Mouse (Mus musculus): Measurements from ENCODE around the gene Zfyve9. TPM values are rescaled to one million over a fixed set of nuclear protein-coding genes. Genes with fewer than 3 reads are reported as not detected.

Zfyve9 gene
- polyA plus RNA-seq, 1 experiment from 2014 or later = 4.7 TPM

DNA sequence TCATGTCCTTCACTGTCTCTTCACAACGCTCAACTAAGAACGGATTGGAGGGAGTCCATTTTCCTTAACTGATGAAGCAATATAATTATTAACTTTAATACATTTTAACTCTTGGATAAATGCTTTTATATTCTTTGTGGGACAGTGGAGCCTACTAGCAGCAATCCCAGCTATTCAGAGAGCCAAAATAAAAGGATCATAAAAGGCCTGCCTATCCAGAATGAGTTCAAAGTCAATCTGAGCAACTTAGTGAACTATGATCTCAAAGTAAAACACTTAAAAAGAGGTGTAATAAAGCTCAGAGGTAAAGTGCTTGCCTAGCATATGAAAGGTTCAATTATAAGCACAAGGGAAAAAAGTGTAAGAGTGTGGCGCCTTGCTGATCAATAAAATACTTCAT, 21.0 kb downstream of the Zfyve9 start:
- H3K4me1 ChIP-seq (ENCODE audit: control insufficient read depth, insufficient read depth, low read length) = no peaks in the 10 kb centered on the region
- DNase-seq (ENCODE audit: low spot score) (no peak), ATAC-seq (ENCODE audit: insufficient number of reproducible peaks, low FRiP score, low TSS enrichment, low read depth) (no peak)
- H3K27me3 ChIP-seq (ENCODE audit: control insufficient read depth, insufficient read depth, low read length) = no peaks in the 10 kb centered on the region
- no peak overlapping the region for H3K27ac ChIP-seq (replicated peaks; ENCODE audit: low read depth, low read length)
- no peak overlapping the region for H3K4me2 ChIP-seq (ENCODE audit: low read depth, severe bottlenecking)
- H3K9me3 ChIP-seq (ENCODE audit: control insufficient read depth, low read length) = no peaks in the 10 kb centered on the region
- H3K9ac ChIP-seq (ENCODE audit: low read length) = no peak overlapping the region
- H3K4me3 ChIP-seq (ENCODE audit: low read depth, low read length) = no peak overlapping the region
- H3K36me3 ChIP-seq (ENCODE audit: control insufficient read depth, insufficient read depth, low read length) = no peaks in the 10 kb centered on the region
- 92% methylated on average over 3 of the region's 3 CpGs for WGBS

DNA sequence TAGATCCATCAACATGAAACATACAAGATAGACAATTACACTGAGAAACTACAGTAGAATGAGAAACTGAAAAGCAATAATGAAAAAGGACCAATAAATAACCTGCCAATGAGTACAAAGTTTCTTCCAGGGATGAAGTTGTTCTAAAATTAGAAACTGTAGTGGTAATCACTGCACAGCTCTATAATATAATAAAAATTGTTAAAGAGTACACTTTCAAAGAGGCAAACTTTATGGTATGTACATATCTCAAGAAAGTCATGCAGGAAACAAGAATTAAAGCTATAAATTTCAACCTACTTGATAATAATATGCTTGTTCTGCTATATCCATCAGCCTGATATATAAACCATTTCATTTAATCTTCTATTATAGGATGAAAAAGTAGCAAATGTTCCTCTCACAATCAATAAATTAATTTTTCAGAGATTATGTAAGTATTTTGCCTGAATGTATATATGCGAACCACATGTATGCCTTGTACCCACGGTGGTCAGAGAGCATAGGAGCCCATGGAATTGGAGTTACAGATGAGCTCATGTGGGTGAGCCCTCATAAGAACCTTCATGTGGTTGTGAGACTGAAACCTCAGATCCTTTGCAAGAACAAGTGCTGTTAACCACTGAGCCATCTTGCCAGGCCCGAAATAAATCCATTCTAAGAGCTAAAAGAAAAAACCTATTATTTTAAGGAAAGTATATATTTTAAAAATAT, 34.3 kb downstream of the Zfyve9 start:
- no peaks in the 10 kb centered on the region for H3K4me1 ChIP-seq (ENCODE audit: control insufficient read depth, insufficient read depth, low read length)
- 95% methylated on average over 3 of the region's 3 CpGs for WGBS
- no peak for ATAC-seq (ENCODE audit: insufficient number of reproducible peaks, low FRiP score, low TSS enrichment, low read depth)

DNA sequence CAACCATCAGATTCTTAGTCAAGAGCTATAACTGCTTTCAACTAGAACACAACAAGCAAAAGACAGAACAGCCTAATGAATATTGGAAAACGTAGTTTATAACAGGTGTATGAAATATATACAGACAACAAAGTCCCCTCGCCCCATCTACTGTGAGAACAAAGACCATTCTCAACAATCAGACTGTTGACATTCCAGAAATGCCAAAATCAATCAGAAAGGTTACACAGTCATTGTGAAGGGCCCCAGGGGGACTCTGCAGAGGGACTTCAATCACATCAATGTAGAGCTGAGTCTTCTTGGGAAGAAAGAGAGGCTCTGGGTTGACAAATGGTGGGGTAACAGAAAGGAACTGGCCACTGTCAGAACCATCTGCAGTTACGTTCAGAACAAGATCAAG, 49.0 kb downstream of the Zfyve9 start:
- no peak overlapping the region for H3K4me2 ChIP-seq (ENCODE audit: low read depth, severe bottlenecking)
- DNase-seq (ENCODE audit: low spot score) (no peak), ATAC-seq (ENCODE audit: insufficient number of reproducible peaks, low FRiP score, low TSS enrichment, low read depth) (no peak)
- 74% methylated on average over 3 of the region's 3 CpGs for WGBS
- no peak overlapping the region for H3K27ac ChIP-seq (replicated peaks; ENCODE audit: low read depth, low read length)
- no peak overlapping the region for H3K4me3 ChIP-seq (ENCODE audit: low read depth, low read length)
- H3K9me3 ChIP-seq (ENCODE audit: control insufficient read depth, low read length) = no peaks in the 10 kb centered on the region
- no peaks in the 10 kb centered on the region for H3K4me1 ChIP-seq (ENCODE audit: control insufficient read depth, insufficient read depth, low read length)
- no peaks in the 10 kb centered on the region for H3K36me3 ChIP-seq (ENCODE audit: control insufficient read depth, insufficient read depth, low read length)
- no peak overlapping the region for H3K9ac ChIP-seq (ENCODE audit: low read length)
- no peaks in the 10 kb centered on the region for H3K27me3 ChIP-seq (ENCODE audit: control insufficient read depth, insufficient read depth, low read length)

More for the DNA sequence above, 34.3 kb downstream of the Zfyve9 start:
- Histone ChIP-seq H3K4me2 (ENCODE audit: low read depth, severe bottlenecking) (no peak overlapping the region), H3K27me3 (ENCODE audit: control insufficient read depth, insufficient read depth, low read length) (no peaks in the 10 kb centered on the region), H3K9ac (ENCODE audit: low read length) (no peak overlapping the region), H3K4me3 (ENCODE audit: low read depth, low read length) (no peak overlapping the region), H3K36me3 (ENCODE audit: control insufficient read depth, insufficient read depth, low read length) (no peaks in the 10 kb centered on the region), H3K27ac (replicated peaks; ENCODE audit: low read depth, low read length) (no peak overlapping the region), H3K9me3 (ENCODE audit: control insufficient read depth, low read length) (no peaks in the 10 kb centered on the region)
- no peak for DNase-seq (ENCODE audit: low spot score)

DNA sequence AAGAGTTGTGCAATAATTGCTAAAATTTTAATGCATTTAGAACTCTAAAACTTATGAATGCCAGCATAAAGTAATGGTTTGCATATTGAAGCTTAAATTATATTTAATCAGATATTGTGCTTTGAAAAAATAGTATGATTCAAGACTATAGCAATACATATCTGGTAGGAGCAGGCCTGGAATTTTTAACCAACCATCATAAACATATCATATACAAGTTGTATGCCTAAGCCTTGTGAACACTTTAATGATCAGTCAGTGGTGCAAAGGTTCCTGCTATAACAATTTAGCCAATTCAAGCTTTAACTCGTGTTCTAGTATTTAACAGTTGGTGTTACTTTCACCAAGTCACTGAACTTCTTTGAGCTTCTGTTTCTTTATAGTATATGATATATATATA, 50.1 kb downstream of the Zfyve9 start:
- H3K4me3 ChIP-seq (ENCODE audit: low read depth, low read length) = no peak overlapping the region
- 90% methylated on average over 1 of the region's 1 CpGs for WGBS
- no peaks in the 10 kb centered on the region for H3K4me1 ChIP-seq (ENCODE audit: control insufficient read depth, insufficient read depth, low read length)
- DNase-seq (ENCODE audit: low spot score) (no peak), ATAC-seq (ENCODE audit: insufficient number of reproducible peaks, low FRiP score, low TSS enrichment, low read depth) (no peak)
- no peak overlapping the region for H3K9ac ChIP-seq (ENCODE audit: low read length)
- no peak overlapping the region for H3K27ac ChIP-seq (replicated peaks; ENCODE audit: low read depth, low read length)
- no peaks in the 10 kb centered on the region for H3K9me3 ChIP-seq (ENCODE audit: control insufficient read depth, low read length)
- H3K36me3 ChIP-seq (ENCODE audit: control insufficient read depth, insufficient read depth, low read length) = no peaks in the 10 kb centered on the region
- H3K27me3 ChIP-seq (ENCODE audit: control insufficient read depth, insufficient read depth, low read length) = no peaks in the 10 kb centered on the region
- no peak overlapping the region for H3K4me2 ChIP-seq (ENCODE audit: low read depth, severe bottlenecking)

DNA sequence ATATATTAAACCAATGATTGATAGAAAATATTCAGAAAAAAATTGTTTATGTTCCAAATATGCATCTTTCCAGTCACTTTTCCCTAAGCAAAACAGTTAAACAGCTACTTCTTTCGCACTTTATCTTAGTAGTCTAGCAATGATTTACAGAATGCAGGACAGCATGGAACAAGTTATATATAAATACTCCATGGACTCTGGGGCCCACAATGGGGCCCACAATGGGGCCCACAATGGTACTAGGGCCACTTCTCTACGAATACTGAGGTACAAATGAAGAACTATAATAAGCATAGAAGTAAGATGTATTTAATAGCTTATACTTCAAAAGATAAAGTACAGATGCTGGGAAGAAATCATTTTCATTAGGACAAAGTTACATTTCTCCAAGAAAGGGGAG, 56.5 kb downstream of the Zfyve9 start:
- ATAC-seq (ENCODE audit: insufficient number of reproducible peaks, low FRiP score, low TSS enrichment, low read depth) (no peak), DNase-seq (ENCODE audit: low spot score) (no peak)
- no peak overlapping the region for H3K4me2 ChIP-seq (ENCODE audit: low read depth, severe bottlenecking)
- H3K4me1 ChIP-seq (ENCODE audit: control insufficient read depth, insufficient read depth, low read length) = no peaks in the 10 kb centered on the region
- no peaks in the 10 kb centered on the region for H3K27me3 ChIP-seq (ENCODE audit: control insufficient read depth, insufficient read depth, low read length)
- no peaks in the 10 kb centered on the region for H3K36me3 ChIP-seq (ENCODE audit: control insufficient read depth, insufficient read depth, low read length)
- WGBS = 93% methylated on average over 2 of the region's 2 CpGs
- H3K9ac ChIP-seq (ENCODE audit: low read length) = no peak overlapping the region
- no peaks in the 10 kb centered on the region for H3K9me3 ChIP-seq (ENCODE audit: control insufficient read depth, low read length)
- no peak overlapping the region for H3K27ac ChIP-seq (replicated peaks; ENCODE audit: low read depth, low read length)
- no peak overlapping the region for H3K4me3 ChIP-seq (ENCODE audit: low read depth, low read length)

DNA sequence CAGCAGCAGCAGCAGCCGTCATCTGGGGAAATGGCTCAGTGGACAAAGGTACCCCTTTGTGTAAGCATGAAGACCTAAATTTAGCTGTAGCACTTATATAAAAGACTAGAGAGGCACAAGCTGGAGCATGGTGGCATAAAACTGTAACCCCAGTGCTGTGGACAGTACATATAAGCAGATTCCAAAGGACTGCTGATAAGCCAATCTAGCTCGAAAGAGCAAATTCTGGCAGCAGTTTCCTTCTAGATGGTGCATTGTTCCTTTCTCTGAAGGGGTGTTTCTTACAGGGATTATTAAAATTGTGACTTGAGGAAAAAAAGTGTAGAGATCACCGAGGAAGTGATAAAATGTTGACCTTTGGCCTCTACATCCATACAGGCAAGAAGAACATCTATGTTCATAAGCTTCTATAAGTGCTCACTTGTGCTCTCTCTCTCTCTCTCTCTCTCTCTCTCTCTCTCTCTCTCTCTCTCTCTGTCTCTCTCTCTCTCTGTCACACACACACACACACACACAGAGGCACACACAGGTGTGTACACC, 59.3 kb downstream of the Zfyve9 start:
- Histone ChIP-seq H3K4me1 (ENCODE audit: control insufficient read depth, insufficient read depth, low read length) (no peaks in the 10 kb centered on the region), H3K36me3 (ENCODE audit: control insufficient read depth, insufficient read depth, low read length) (no peaks in the 10 kb centered on the region)
- no peak for ATAC-seq (ENCODE audit: insufficient number of reproducible peaks, low FRiP score, low TSS enrichment, low read depth)

DNA sequence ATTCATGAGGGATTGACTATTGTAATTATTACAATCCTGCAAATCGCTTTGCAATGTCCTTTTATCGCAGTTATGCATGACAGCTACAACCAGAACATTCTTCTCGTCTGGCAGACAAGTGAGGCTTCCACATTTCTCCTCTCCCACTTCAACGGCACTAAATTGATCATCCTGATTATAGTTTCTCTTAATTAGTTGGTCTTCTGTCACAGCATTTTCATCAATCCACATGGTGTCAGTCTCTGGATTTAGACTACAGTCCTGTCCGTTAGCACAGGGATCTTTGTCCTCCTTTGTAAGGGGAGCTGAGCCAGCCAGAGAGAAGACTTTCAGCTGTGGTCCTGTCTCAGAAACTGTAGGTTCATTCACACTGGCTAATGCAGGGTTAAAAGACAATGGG, 61.2 kb downstream of the Zfyve9 start, which contains the start of gene 3110021N24Rik:
Gene 3110021N24Rik (plus strand): TSS at position 301 of the 400 bp plus-strand sequence.
- no peak within 1 kb of the TSS for H3K4me3 ChIP-seq (ENCODE audit: low read depth, low read length)
- H3K27ac ChIP-seq (replicated peaks; ENCODE audit: low read depth, low read length) = no peak within 1 kb of the TSS
- no peaks in the 10 kb centered on the region for H3K9me3 ChIP-seq (ENCODE audit: control insufficient read depth, low read length)
- WGBS = 90% methylated on average over 5 of the region's 5 CpGs
- ATAC-seq (ENCODE audit: insufficient number of reproducible peaks, low FRiP score, low TSS enrichment, low read depth) = no peak
- no peaks in the 10 kb centered on the region for H3K36me3 ChIP-seq (ENCODE audit: control insufficient read depth, insufficient read depth, low read length)
- no peaks in the 10 kb centered on the region for H3K27me3 ChIP-seq (ENCODE audit: control insufficient read depth, insufficient read depth, low read length)
- DNase-seq (ENCODE audit: low spot score) = no peak
- no peak within 1 kb of the TSS for H3K9ac ChIP-seq (ENCODE audit: low read length)
- no peak within 1 kb of the TSS for H3K4me2 ChIP-seq (ENCODE audit: low read depth, severe bottlenecking)
- no peaks in the 10 kb centered on the region for H3K4me1 ChIP-seq (ENCODE audit: control insufficient read depth, insufficient read depth, low read length)

More for the DNA sequence above, 59.3 kb downstream of the Zfyve9 start:
- DNase-seq (ENCODE audit: low spot score) = no peak
- Histone ChIP-seq H3K27ac (replicated peaks; ENCODE audit: low read depth, low read length) (no peak overlapping the region), H3K4me3 (ENCODE audit: low read depth, low read length) (no peak overlapping the region), H3K9me3 (ENCODE audit: control insufficient read depth, low read length) (no peaks in the 10 kb centered on the region), H3K9ac (ENCODE audit: low read length) (no peak overlapping the region), H3K4me2 (ENCODE audit: low read depth, severe bottlenecking) (no peak overlapping the region), H3K27me3 (ENCODE audit: control insufficient read depth, insufficient read depth, low read length) (no peaks in the 10 kb centered on the region)
- WGBS = 87% methylated on average over 3 of the region's 3 CpGs

DNA sequence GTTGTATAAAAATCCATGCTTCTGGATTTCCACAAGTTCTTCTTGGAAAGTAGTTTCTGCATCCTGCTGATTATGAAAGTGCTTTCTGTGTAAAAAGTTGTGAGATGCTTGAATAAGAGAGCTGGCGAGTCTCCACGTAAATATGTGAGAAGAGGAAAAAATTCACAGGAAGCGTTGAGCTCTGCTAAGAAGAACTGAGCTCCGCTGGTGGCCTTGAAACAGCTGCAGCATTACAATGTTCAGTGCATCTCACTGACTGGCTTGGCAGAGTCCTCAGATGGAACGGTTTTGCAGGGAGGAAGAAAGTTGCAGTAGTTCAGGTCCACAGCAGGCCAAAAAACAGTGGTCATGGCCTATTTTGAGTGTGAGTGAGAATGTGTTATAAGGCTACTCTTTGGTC, 72.4 kb downstream of the Zfyve9 start:
- Histone ChIP-seq H3K4me2 (ENCODE audit: low read depth, severe bottlenecking) (no peak overlapping the region), H3K27me3 (ENCODE audit: control insufficient read depth, insufficient read depth, low read length) (no peaks in the 10 kb centered on the region), H3K9ac (ENCODE audit: low read length) (no peak overlapping the region), H3K27ac (replicated peaks; ENCODE audit: low read depth, low read length) (no peak overlapping the region), H3K4me1 (ENCODE audit: control insufficient read depth, insufficient read depth, low read length) (no peaks in the 10 kb centered on the region), H3K9me3 (ENCODE audit: control insufficient read depth, low read length) (no peaks in the 10 kb centered on the region), H3K36me3 (ENCODE audit: control insufficient read depth, insufficient read depth, low read length) (no peaks in the 10 kb centered on the region), H3K4me3 (ENCODE audit: low read depth, low read length) (no peak overlapping the region)
- DNase-seq (ENCODE audit: low spot score) = no peak
- 88% methylated on average over 5 of the region's 5 CpGs for WGBS
- ATAC-seq (ENCODE audit: insufficient number of reproducible peaks, low FRiP score, low TSS enrichment, low read depth) = no peak

DNA sequence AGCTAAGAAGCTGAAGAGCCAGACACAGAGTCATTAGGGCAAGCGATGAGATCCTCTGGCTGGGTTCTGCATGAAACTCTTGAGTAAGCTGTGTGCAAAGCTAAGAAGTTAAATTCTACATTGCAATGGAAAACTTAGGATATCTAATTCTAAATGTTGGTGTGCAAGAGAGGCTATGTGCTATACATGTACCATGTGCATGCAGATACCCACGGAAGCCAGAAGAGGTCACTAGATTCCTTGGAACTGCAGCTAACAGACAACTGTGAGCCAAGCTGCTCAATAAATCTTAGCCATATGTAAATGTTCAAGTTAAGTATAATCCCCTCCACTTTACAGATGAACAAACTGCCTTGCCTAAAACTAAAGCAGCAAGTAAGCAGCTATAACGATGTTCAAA, 83.7 kb downstream of the Zfyve9 start:
- H3K4me2 ChIP-seq (ENCODE audit: low read depth, severe bottlenecking) = no peak overlapping the region
- ATAC-seq (ENCODE audit: insufficient number of reproducible peaks, low FRiP score, low TSS enrichment, low read depth) (no peak), DNase-seq (ENCODE audit: low spot score) (peak; percentile 27)
- H3K4me1 ChIP-seq (ENCODE audit: control insufficient read depth, insufficient read depth, low read length) = no peaks in the 10 kb centered on the region
- no peak overlapping the region for H3K27ac ChIP-seq (replicated peaks; ENCODE audit: low read depth, low read length)
- 53% methylated on average over 3 of the region's 3 CpGs for WGBS
- H3K4me3 ChIP-seq (ENCODE audit: low read depth, low read length) = no peak overlapping the region
- H3K27me3 ChIP-seq (ENCODE audit: control insufficient read depth, insufficient read depth, low read length) = no peaks in the 10 kb centered on the region
- no peak overlapping the region for H3K9ac ChIP-seq (ENCODE audit: low read length)
- no peaks in the 10 kb centered on the region for H3K36me3 ChIP-seq (ENCODE audit: control insufficient read depth, insufficient read depth, low read length)
- H3K9me3 ChIP-seq (ENCODE audit: control insufficient read depth, low read length) = no peaks in the 10 kb centered on the region
